Mouse (Mus musculus) lung, postnatal 0 days (tissue): ENCODE measurements around the gene Ino80d. TPM values are rescaled to one million over a fixed set of nuclear protein-coding genes. Genes with fewer than 3 reads are reported as not detected.

Experiments
- ATAC-seq: fragments of 200-750 bp; cut with Nextera tagmentation; 2 replicates; pipeline ENCODE4 v1.8.0; 2017; ENCODE audit warnings: moderate library complexity
- DNase-seq: peaks from one replicate; pipeline ENCODE4 v3.0.0-alpha.2; 2016; ENCODE audit warnings: low spot score
- H3K27ac ChIP-seq: fragments of 300-500 bp; sonication (generic); 2 replicates; pipeline ENCODE4 v1.5.1; 2014; ENCODE audit warnings: antibody characterized with exemption, mild to moderate bottlenecking, low read length, mixed read lengths
- H3K27me3 ChIP-seq: fragments of 300-500 bp; sonication (generic); replicated peaks from 2 replicates; pipeline ENCODE4 v1.6.1; 2014; ENCODE audit warnings: low read length, mixed read lengths; ENCODE audit not compliant: insufficient read depth
- H3K36me3 ChIP-seq: fragments of 300-500 bp; sonication (generic); 2 replicates; pipeline ENCODE4 v1.6.1; 2014; ENCODE audit warnings: low read length, mixed read lengths; ENCODE audit not compliant: insufficient read depth
- H3K4me1 ChIP-seq: fragments of 300-500 bp; sonication (generic); 2 replicates; pipeline ENCODE4 v1.6.1; 2014; ENCODE audit warnings: antibody characterized with exemption, low read depth, low read length, mixed read lengths; ENCODE audit not compliant: insufficient read depth
- H3K4me2 ChIP-seq: fragments of 300-500 bp; sonication (generic); replicated peaks from 2 replicates; pipeline ENCODE4 v1.6.1; 2014; ENCODE audit warnings: low read depth, mild to moderate bottlenecking, low read length, moderate library complexity, mixed read lengths
- H3K4me3 ChIP-seq: fragments of 300-500 bp; sonication (generic); 2 replicates; pipeline ENCODE4 v1.5.1; 2014; ENCODE audit warnings: low read depth, low read length
- H3K9ac ChIP-seq: fragments of 300-500 bp; sonication (generic); replicated peaks from 2 replicates; pipeline ENCODE4 v1.6.1; 2014; ENCODE audit warnings: low read depth, mild to moderate bottlenecking
- H3K9me3 ChIP-seq: fragments of 300-500 bp; sonication (generic); 2 replicates; pipeline ENCODE4 v1.6.1; 2016; ENCODE audit warnings: low read length, mixed read lengths
- CTCF ChIP-seq: IDR thresholded peaks from 2 replicates; pipeline ENCODE4 v1.5.1; 2016; ENCODE audit warnings: antibody characterized with exemption, mild to moderate bottlenecking
- EP300 ChIP-seq: IDR thresholded peaks from 2 replicates; pipeline ENCODE4 v1.6.1; 2016; ENCODE audit warnings: antibody characterized with exemption, mild to moderate bottlenecking, control low read depth
- WGBS: fragments of 180-500 bp; shearing (Covaris S2); extraction: QIAGEN DNeasy Blood & Tissue Kit; methylation state at CpG from one replicate; pipeline ENCODE4 v1.1.7; 2014; 5-methylcytosine and 5-hydroxymethylcytosine counted together
- polyA plus RNA-seq: library from polyadenylated mRNA; unstranded; fragments of >200 nt; fragmentation: Nextera tagmentation; extraction: Ambion mirVana; gene quantifications from 2 replicates; pipeline ENCODE4 v1.2.1, GENCODE M21; 2015

Gene Ino80d
- polyA plus RNA-seq, 1 experiment from 2014 or later: 7.5 TPM

DNA sequence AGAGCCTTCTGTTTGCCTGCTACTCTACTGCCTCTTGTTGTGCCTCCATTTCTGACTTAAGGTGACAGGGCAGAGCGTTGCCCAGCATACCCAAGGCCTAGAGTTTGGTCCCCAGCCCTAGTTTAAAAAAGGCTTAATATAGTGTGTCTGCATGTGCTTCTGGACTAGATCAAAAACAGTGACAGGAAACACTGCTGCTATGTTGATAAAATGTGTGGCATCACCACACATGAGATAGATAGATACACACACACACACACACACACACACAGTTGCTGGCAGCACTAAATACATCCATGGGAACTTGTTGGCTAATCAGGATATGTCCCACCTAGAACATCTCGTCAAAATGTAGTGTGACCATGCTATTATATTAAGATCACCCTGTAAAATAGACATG lies 5.9 kb upstream of the Ino80d start:
- H3K36me3 ChIP-seq: peaks cover 18% of the 10 kb centered on the region; the same call in 1 of the 2 replicates

GRCm38 (mm10) chr1:63119675-63120074 lies 5.2 kb upstream of the Ino80d start:
- H3K9me3 ChIP-seq: no peaks in the 10 kb centered on the region
- no peak overlapping the region for H3K27ac ChIP-seq
- no peak overlapping the region for H3K9ac ChIP-seq
- ATAC-seq (no peak), DNase-seq (no peak)
- WGBS: 85% methylated on average over 4 of the region's 4 CpGs
- H3K27me3 ChIP-seq: no peaks in the 10 kb centered on the region
- H3K4me1 ChIP-seq: no peaks in the 10 kb centered on the region; the same call in 1 of the 2 replicates
- no peak overlapping the region for H3K4me3 ChIP-seq
- no peak for TF ChIP-seq CTCF
- no peak for TF ChIP-seq EP300
- H3K4me2 ChIP-seq: no peak overlapping the region
- H3K36me3 ChIP-seq: 0 out of 2 replicates have a peak, but pooled peaks cover 18% of the 10 kb centered on the region

More for the DNA sequence above, 5.9 kb upstream of the Ino80d start:
- no peaks in the 10 kb centered on the region for H3K9me3 ChIP-seq
- H3K4me3 ChIP-seq: no peak overlapping the region
- DNase-seq (no peak), ATAC-seq (no peak)
- H3K4me1 ChIP-seq: no peaks in the 10 kb centered on the region; the same call in 1 of the 2 replicates
- no peaks in the 10 kb centered on the region for H3K27me3 ChIP-seq
- no peak overlapping the region for H3K27ac ChIP-seq
- no peak for TF ChIP-seq CTCF
- TF ChIP-seq EP300: no peak
- no peak overlapping the region for H3K4me2 ChIP-seq
- H3K9ac ChIP-seq: no peak overlapping the region
- WGBS: 91% methylated on average over 2 of the region's 2 CpGs

DNA sequence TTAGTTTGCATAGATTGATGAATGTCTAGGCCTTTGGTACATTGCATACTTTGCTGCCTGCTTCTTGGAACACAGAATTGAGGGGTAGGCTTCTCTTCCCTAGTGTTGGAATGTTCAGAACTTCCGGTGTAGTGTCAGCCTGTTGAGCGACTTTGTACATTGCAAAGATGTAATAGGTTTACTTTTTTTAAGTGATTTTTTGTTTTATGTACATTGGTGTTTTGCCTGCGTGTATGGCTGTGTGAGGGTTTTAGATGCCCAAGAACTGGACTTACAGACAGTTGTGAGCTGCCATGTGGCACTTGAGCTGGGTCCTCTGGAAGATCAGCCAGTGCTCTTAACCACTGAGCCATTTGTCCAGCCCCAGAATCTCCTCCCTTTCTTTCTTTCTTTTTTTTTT lies 1.1 kb upstream of the Ino80d start:
- Histone ChIP-seq H3K36me3 (0 out of 2 replicates have a peak, but pooled peaks cover 10% of the 10 kb centered on the region), H3K4me2 (peak overlapping the region; percentile 87), H3K9ac (no peak overlapping the region), H3K27me3 (no peaks in the 10 kb centered on the region), H3K4me3 (peak overlapping the region; percentile 92; the same call in 1 of the 2 replicates), H3K27ac (no peak overlapping the region), H3K9me3 (no peaks in the 10 kb centered on the region), H3K4me1 (no peaks in the 10 kb centered on the region; the same call in 1 of the 2 replicates)
- no peak for ATAC-seq
- 3% methylated on average over 3 of the region's 3 CpGs for WGBS
- peak; percentile 48 for DNase-seq
- no peak for TF ChIP-seq CTCF
- no peak for TF ChIP-seq EP300

- 3% methylated on average over 4 of the region's 4 CpGs for WGBS
- TF ChIP-seq CTCF: no peak
- TF ChIP-seq EP300: no peak; the same call in 1 of the 2 replicates
- H3K9ac ChIP-seq: no peak overlapping the region
- ATAC-seq (no peak), DNase-seq (peak; percentile 11)
- H3K4me3 ChIP-seq: peak overlapping the region; percentile 92
- H3K27me3 ChIP-seq: no peaks in the 10 kb centered on the region
- H3K36me3 ChIP-seq: 0 out of 2 replicates have a peak, but pooled peaks cover 10% of the 10 kb centered on the region
- H3K4me1 ChIP-seq: no peaks in the 10 kb centered on the region; the same call in 1 of the 2 replicates
- peak overlapping the region; percentile 100 for H3K27ac ChIP-seq
- H3K9me3 ChIP-seq: no peaks in the 10 kb centered on the region
- peak overlapping the region; percentile 87 for H3K4me2 ChIP-seq
Measured at GRCm38 (mm10) chr1:63115096-63115495, 629 bp upstream of the Ino80d start.

GRCm38 (mm10) chr1:63113274-63114135 lies 962 bp downstream of the Ino80d start:
- 0 out of 2 replicates have a peak, but pooled peaks cover 4% of the 10 kb centered on the region for H3K36me3 ChIP-seq
- H3K9ac ChIP-seq: peak overlapping the region; percentile 100
- H3K9me3 ChIP-seq: no peaks in the 10 kb centered on the region
- TF ChIP-seq CTCF (no peak), EP300 (no peak)
- H3K4me3 ChIP-seq: peak overlapping the region; percentile 92
- no peaks in the 10 kb centered on the region for H3K27me3 ChIP-seq
- WGBS: 0% methylated on average over 19 of the region's 92 CpGs
- ATAC-seq: peak; percentile 66
- H3K4me1 ChIP-seq: no peaks in the 10 kb centered on the region; the same call in 1 of the 2 replicates
- H3K27ac ChIP-seq: peak overlapping the region; percentile 100
- peak; percentile 64 for DNase-seq
- peak overlapping the region; percentile 87 for H3K4me2 ChIP-seq

DNA sequence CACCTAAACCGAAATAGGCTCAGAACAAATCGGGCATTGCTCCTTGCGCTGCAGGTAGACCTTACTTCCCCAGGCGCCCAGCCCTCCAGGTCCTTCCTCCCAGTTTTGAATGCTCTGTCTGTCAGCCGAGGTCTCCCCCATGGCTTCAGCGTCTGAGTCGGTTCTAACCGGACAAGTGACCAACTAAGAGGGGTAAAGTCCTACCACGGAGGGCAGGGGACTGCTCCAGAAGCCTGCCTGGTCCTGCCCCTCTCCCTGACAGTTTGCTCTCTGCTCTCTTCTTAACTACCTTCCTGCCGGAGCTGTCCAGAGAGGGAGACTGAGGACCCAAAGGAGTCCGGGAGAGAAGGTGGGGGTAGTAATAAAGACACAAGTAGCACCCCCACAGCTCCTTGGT lies 1.6 kb downstream of the Ino80d start:
- Histone ChIP-seq H3K4me1 (peaks cover 4% of the 10 kb centered on the region; the same call in 1 of the 2 replicates), H3K9ac (peak overlapping the region; percentile 100), H3K27ac (peak overlapping the region; percentile 100), H3K27me3 (no peaks in the 10 kb centered on the region), H3K36me3 (no peaks in the 10 kb centered on the region), H3K4me2 (peak overlapping the region; percentile 87), H3K9me3 (no peaks in the 10 kb centered on the region), H3K4me3 (peak overlapping the region; percentile 92)
- ATAC-seq (no peak), DNase-seq (peak; percentile 63)
- TF ChIP-seq CTCF: no peak
- no peak for TF ChIP-seq EP300
- under 1% methylated on average over 11 of the region's 11 CpGs for WGBS
